Mouse (Mus musculus) thymus, adult 2 months (tissue): ENCODE measurements around the gene Spert. TPM values are rescaled to one million over a fixed set of nuclear protein-coding genes. Genes with fewer than 3 reads are reported as not detected.

Experiments used
- DNase-seq: peaks from one replicate; pipeline ENCODE4 v3.0.0; 2021
- H3K27ac ChIP-seq: fragments of 200-500 bp; 2 replicates; pipeline ENCODE4 v1.5.1; 2012; ENCODE audit warnings: low read length, control low read depth; ENCODE audit not compliant: control insufficient read depth, insufficient read depth
- H3K27me3 ChIP-seq: fragments of 200-500 bp; 2 replicates; pipeline ENCODE4 v1.6.1; 2012; ENCODE audit warnings: mild to moderate bottlenecking, low read length, moderate library complexity, mixed read lengths; ENCODE audit not compliant: control insufficient read depth, insufficient read depth
- H3K36me3 ChIP-seq: fragments of 200-500 bp; 2 replicates; pipeline ENCODE4 v1.6.1; 2012; ENCODE audit warnings: mild to moderate bottlenecking, low read length, moderate library complexity; ENCODE audit not compliant: control insufficient read depth, insufficient read depth
- H3K4me1 ChIP-seq: fragments of 200-500 bp; replicated peaks from 2 replicates; pipeline ENCODE4 v1.6.1; 2012; ENCODE audit warnings: low read length; ENCODE audit not compliant: control insufficient read depth, insufficient read depth
- H3K4me3 ChIP-seq: fragments of 200-500 bp; 2 replicates; pipeline ENCODE4 v1.5.1; 2012; ENCODE audit warnings: mild to moderate bottlenecking, low read length, control low read depth, moderate library complexity; ENCODE audit not compliant: control insufficient read depth, insufficient read depth
- CTCF ChIP-seq: fragments of 200-500 bp; IDR thresholded peaks from 2 replicates; pipeline ENCODE4 v1.5.1; 2012; ENCODE audit warnings: mild to moderate bottlenecking, control low read depth, low read length, moderate library complexity, borderline replicate concordance; ENCODE audit not compliant: control insufficient read depth, poor library complexity, insufficient read depth; ENCODE audit errors: extremely low read depth
- POLR2A ChIP-seq: fragments of 200-500 bp; IDR thresholded peaks from 2 replicates; pipeline ENCODE4 v1.6.1; 2012; ENCODE audit warnings: mild to moderate bottlenecking, low read length, control low read depth, moderate library complexity; ENCODE audit not compliant: control insufficient read depth, poor library complexity, insufficient read depth; ENCODE audit errors: extremely low read depth
- WGBS: fragments of 180-500 bp; shearing (Covaris S2); methylation state at CpG from one replicate; pipeline ENCODE4 v1.1.7; 2018; 5-methylcytosine and 5-hydroxymethylcytosine counted together
- polyA plus RNA-seq: library from polyadenylated mRNA; depleted of rRNA; stranded (reverse); fragments of >200 nt; gene quantifications from 2 replicates; pipeline ENCODE4 v1.2.3, GENCODE M21; 2012

The Spert gene
- polyA plus RNA-seq, 1 experiment, result 0.58 TPM

- DNase-seq, result no peak
- TF ChIP-seq CTCF (no peak), POLR2A (no peak)
- 70% methylated on average over 8 of the region's 8 CpGs for WGBS
These were observed 36.0 kb upstream of the Spert start for GRCm38 (mm10) chr14:75628870-75629269.

GRCm38 (mm10) chr14:75622984-75623383 lies 30.1 kb upstream of the Spert start:
- Histone ChIP-seq H3K36me3 (no peaks in the 10 kb centered on the region), H3K4me1 (no peaks in the 10 kb centered on the region), H3K4me3 (no peak overlapping the region), H3K27me3 (no peaks in the 10 kb centered on the region), H3K27ac (no peak overlapping the region)
- no peak for DNase-seq
- WGBS, result 94% methylated on average over 7 of the region's 7 CpGs
- TF ChIP-seq POLR2A, result no peak
- TF ChIP-seq CTCF, result no peak

More at GRCm38 (mm10) chr14:75628870-75629269, 36.0 kb upstream of the Spert start:
- Histone ChIP-seq H3K27ac (no peak overlapping the region), H3K27me3 (no peaks in the 10 kb centered on the region), H3K4me3 (no peak overlapping the region), H3K4me1 (no peaks in the 10 kb centered on the region), H3K36me3 (no peaks in the 10 kb centered on the region)

GRCm38 (mm10) chr14:75616375-75616774 lies 23.5 kb upstream of the Spert start:
- Histone ChIP-seq H3K27me3 (no peaks in the 10 kb centered on the region), H3K4me1 (no peaks in the 10 kb centered on the region), H3K27ac (no peak overlapping the region), H3K4me3 (no peak overlapping the region), H3K36me3 (no peaks in the 10 kb centered on the region)
- WGBS, result 87% methylated on average over 6 of the region's 6 CpGs
- no peak for DNase-seq
- TF ChIP-seq CTCF (no peak), POLR2A (no peak)

- H3K36me3 ChIP-seq, result no peaks in the 10 kb centered on the region
- no peak for DNase-seq
- H3K4me1 ChIP-seq, result no peaks in the 10 kb centered on the region
- TF ChIP-seq CTCF (no peak), POLR2A (no peak)
- no peaks in the 10 kb centered on the region for H3K27me3 ChIP-seq
- H3K27ac ChIP-seq, result no peak overlapping the region
- no peak overlapping the region for H3K4me3 ChIP-seq
- WGBS, result 91% methylated on average over 2 of the region's 2 CpGs
These were observed 16.3 kb upstream of the Spert start for GRCm38 (mm10) chr14:75609176-75609575.

GRCm38 (mm10) chr14:75583870-75584269 lies 9.0 kb downstream of the Spert start:
- H3K36me3 ChIP-seq, result no peaks in the 10 kb centered on the region
- H3K4me1 ChIP-seq, result no peaks in the 10 kb centered on the region
- no peak overlapping the region for H3K27ac ChIP-seq
- 95% methylated on average over 12 of the region's 12 CpGs for WGBS
- H3K27me3 ChIP-seq, result no peaks in the 10 kb centered on the region
- DNase-seq, result no peak
- H3K4me3 ChIP-seq, result no peak overlapping the region
- TF ChIP-seq CTCF, result no peak
- no peak for TF ChIP-seq POLR2A

GRCm38 (mm10) chr14:75579010-75579409 lies 13.9 kb downstream of the Spert start:
- 71% methylated on average over 6 of the region's 6 CpGs for WGBS
- no peak overlapping the region for H3K4me3 ChIP-seq
- DNase-seq, result no peak
- no peaks in the 10 kb centered on the region for H3K27me3 ChIP-seq
- no peak overlapping the region for H3K27ac ChIP-seq
- H3K4me1 ChIP-seq, result no peaks in the 10 kb centered on the region
- H3K36me3 ChIP-seq, result no peaks in the 10 kb centered on the region
- TF ChIP-seq POLR2A (no peak), CTCF (no peak)

GRCm38 (mm10) chr14:75566303-75566702 lies 26.6 kb downstream of the Spert start:
- 93% methylated on average over 3 of the region's 3 CpGs for WGBS
- Histone ChIP-seq H3K4me3 (no peak overlapping the region), H3K36me3 (no peaks in the 10 kb centered on the region), H3K27ac (no peak overlapping the region), H3K27me3 (no peaks in the 10 kb centered on the region), H3K4me1 (no peaks in the 10 kb centered on the region)
- TF ChIP-seq CTCF, result no peak
- TF ChIP-seq POLR2A, result no peak
- no peak for DNase-seq
